Comparison of ENCODE assay signal across 21 mouse cellular contexts in the genomic region with DNA sequence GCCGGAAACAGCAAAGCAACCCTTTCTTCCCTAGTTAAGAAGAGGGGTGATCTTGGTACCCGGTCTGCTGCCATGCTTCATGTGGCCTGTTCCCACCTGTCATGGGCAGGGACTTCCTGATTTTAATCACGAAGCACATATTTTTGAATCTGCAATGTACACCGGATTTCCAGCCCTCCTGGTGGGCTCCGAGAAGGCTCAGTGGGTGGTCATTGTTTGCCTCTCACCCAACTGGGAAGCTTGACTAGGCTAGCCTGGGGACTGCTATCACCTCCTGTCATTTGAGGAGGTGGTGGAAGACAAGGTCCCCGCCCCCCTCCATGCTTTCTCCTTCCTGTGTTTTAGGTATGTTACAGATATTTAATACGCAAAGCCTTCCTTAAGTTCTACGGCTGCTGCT. TPM values are rescaled to one million over a fixed set of nuclear protein-coding genes. Genes with fewer than 3 reads are reported as not detected.
A peak's percentile ranks its signal among the peaks of the same experiment; 100 is the strongest.
DNase-seq lines count a peak whose midpoint lies in the region; ATAC-seq and TF ChIP-seq lines count a peak whose summit lies in the region.
"Had no signal": no experiment of that assay in that cellular context is flagged by ENCODE, and none has a peak within 500 bp of the region (broad histone marks: within the 10 kb centered on the region; RNA-seq: fewer than 3 reads in every experiment).

No protein-coding gene starts in this region.

- H3K4me1 ChIP-seq in heart, adult 2 months (ENCODE audit: control insufficient read depth, insufficient read depth, low read length) = no peaks in the 10 kb centered on the region
- peaks cover 48% of the 10 kb centered on the region for H3K4me1 ChIP-seq in heart, embryonic 13.5 days
- H3K4me1 ChIP-seq in lung, embryonic 14.5 days (ENCODE audit: insufficient read depth) = 0 out of 2 replicates have a peak, but pooled peaks cover 2% of the 10 kb centered on the region
- H3K4me1 ChIP-seq in lung, postnatal 0 days (ENCODE audit: insufficient read depth, low read depth, low read length) = 0 out of 2 replicates have a peak, but pooled peaks cover under 1% of the 10 kb centered on the region
- peaks cover 18% of the 10 kb centered on the region for H3K4me1 ChIP-seq in limb, embryonic 14.5 days (ENCODE audit: control insufficient read depth, insufficient read depth, low read length)

- H3K36me3 ChIP-seq in heart, adult 2 months (ENCODE audit: control insufficient read depth, insufficient read depth, low read length) = peaks cover 2% of the 10 kb centered on the region; the same call in 1 of the 2 replicates
- H3K36me3 ChIP-seq in heart, embryonic 13.5 days = no peaks in the 10 kb centered on the region
- H3K36me3 ChIP-seq in lung, embryonic 14.5 days (ENCODE audit: insufficient read depth) = no peaks in the 10 kb centered on the region
- no peaks in the 10 kb centered on the region for H3K36me3 ChIP-seq in lung, postnatal 0 days (ENCODE audit: insufficient read depth, low read length)
- no peaks in the 10 kb centered on the region for H3K36me3 ChIP-seq in limb, embryonic 14.5 days (ENCODE audit: control insufficient read depth, insufficient read depth, low read length)
- H3K36me3 ChIP-seq: forebrain, embryonic 15.5 days; hindbrain, embryonic 10.5 days; intestine, embryonic 15.5 days had no signal

- H3K79me2 ChIP-seq in heart, adult 2 months (replicated peaks; ENCODE audit: control insufficient read depth, insufficient read depth, low read length) = no peaks in the 10 kb centered on the region

- no peak overlapping the region for H3K4me3 ChIP-seq in heart, adult 2 months
- peak overlapping the region; percentile 34 for H3K4me3 ChIP-seq in heart, embryonic 13.5 days
- no peak overlapping the region for H3K4me3 ChIP-seq in lung, embryonic 14.5 days (ENCODE audit: low read depth, low read length)
- H3K4me3 ChIP-seq in lung, postnatal 0 days (ENCODE audit: low read depth, low read length) = no peak overlapping the region
- H3K4me3 ChIP-seq in limb, embryonic 14.5 days (replicated peaks; ENCODE audit: low read length) = no peak overlapping the region
- H3K4me3 ChIP-seq: forebrain, embryonic 15.5 days; hindbrain, embryonic 10.5 days; intestine, embryonic 15.5 days had no signal

- no peak overlapping the region for H3K9ac ChIP-seq in heart, adult 2 months (ENCODE audit: low read depth, low read length)
- peak overlapping the region; percentile 73 for H3K9ac ChIP-seq in heart, embryonic 13.5 days
- no peak overlapping the region for H3K9ac ChIP-seq in lung, embryonic 14.5 days
- no peak overlapping the region for H3K9ac ChIP-seq in lung, postnatal 0 days (replicated peaks; ENCODE audit: low read depth)
- no peak overlapping the region for H3K9ac ChIP-seq in limb, embryonic 14.5 days (ENCODE audit: low read depth, low read length, severe bottlenecking)
- H3K9ac ChIP-seq: forebrain, embryonic 15.5 days; hindbrain, embryonic 14.5 days; intestine, embryonic 15.5 days had no signal

- no peak for TF ChIP-seq POLR2A in heart, adult 2 months (IDR thresholded peaks at IDR 0.05; ENCODE audit: insufficient read depth, low read depth, low read length)
- no peak for TF ChIP-seq POLR2A in limb, embryonic 14.5 days (IDR thresholded peaks at IDR 0.05; ENCODE audit: borderline replicate concordance, extremely low read depth, insufficient read depth, insufficient read length)

- H3K4me2 ChIP-seq in heart, embryonic 13.5 days = peak overlapping the region; percentile 65
- 0 out of 2 replicates have a peak overlapping the region, but pooled peaks have one; percentile 23 for H3K4me2 ChIP-seq in lung, embryonic 14.5 days
- H3K4me2 ChIP-seq in lung, postnatal 0 days (replicated peaks; ENCODE audit: low read depth, low read length) = no peak overlapping the region
- H3K4me2 ChIP-seq in limb, embryonic 14.5 days (replicated peaks; ENCODE audit: low read depth, low read length, severe bottlenecking) = 0 out of 2 replicates have a peak overlapping the region, but pooled peaks have one; percentile 10
- H3K4me2 ChIP-seq: forebrain, embryonic 15.5 days; hindbrain, embryonic 14.5 days; intestine, embryonic 15.5 days had no signal

- WGBS in heart, adult 2 months = 30% methylated on average over 8 of the region's 8 CpGs
- 23% methylated on average over 8 of the region's 8 CpGs for WGBS in heart, embryonic 13.5 days
- WGBS in lung, embryonic 14.5 days = 17% methylated on average over 8 of the region's 8 CpGs
- WGBS in lung, postnatal 0 days = 17% methylated on average over 8 of the region's 8 CpGs
- 23% methylated on average over 8 of the region's 8 CpGs for WGBS in limb, embryonic 14.5 days

- no peak for TF ChIP-seq CTCF in heart, adult 2 months (IDR thresholded peaks at IDR 0.05)
- no peak for TF ChIP-seq CTCF in lung, embryonic 14.5 days (IDR thresholded peaks at IDR 0.05; ENCODE audit: low read depth)
- no peak for TF ChIP-seq CTCF in lung, postnatal 0 days (IDR thresholded peaks at IDR 0.05)

- H3K27me3 ChIP-seq in heart, adult 2 months (ENCODE audit: control insufficient read depth, insufficient read depth, low read length) = no peaks in the 10 kb centered on the region
- H3K27me3 ChIP-seq in heart, embryonic 13.5 days (replicated peaks) = peaks cover 11% of the 10 kb centered on the region
- peaks cover 41% of the 10 kb centered on the region for H3K27me3 ChIP-seq in lung, embryonic 14.5 days (ENCODE audit: insufficient read depth, low read length)
- H3K27me3 ChIP-seq in lung, postnatal 0 days (replicated peaks; ENCODE audit: insufficient read depth, low read length) = peaks cover 54% of the 10 kb centered on the region
- peaks cover 26% of the 10 kb centered on the region for H3K27me3 ChIP-seq in limb, embryonic 14.5 days (ENCODE audit: control insufficient read depth, insufficient read depth, low read length)
- H3K27me3 ChIP-seq: CH12.LX had no signal

- DNase-seq in heart, adult 2 months = no peak
- no peak for DNase-seq in heart, postnatal 10 days
- no peak for DNase-seq in heart, adult 9 months (ENCODE audit: low spot score in 2 of 2)
- peak; percentile 21 for DNase-seq in lung, embryonic 14.5 days
- DNase-seq in lung, postnatal 0 days (ENCODE audit: low spot score) = no peak
- DNase-seq in limb, embryonic 14.5 days (ENCODE audit: low spot score) = no peak
- no peak for DNase-seq in right cerebral cortex, postnatal 36 days (ENCODE audit: low spot score in 2 of 2)
- DNase-seq: adrenal gland, adult 2 months; adrenal gland, postnatal 25 days; cerebellum, adult 18-20 months; cerebellum, adult 9-11 months; cerebellum, postnatal 36 days; gastrocnemius, postnatal 10 days; kidney, adult 18-20 months had no signal

- ATAC-seq in heart, embryonic 13.5 days (ENCODE audit: extremely low read depth, insufficient number of reproducible peaks, low FRiP score, low TSS enrichment) = no peak
- no peak for ATAC-seq in lung, embryonic 14.5 days (ENCODE audit: insufficient read depth)
- no peak for ATAC-seq in lung, postnatal 0 days
- peak; percentile 16; the same call in 1 of the 2 replicates for ATAC-seq in limb, embryonic 14.5 days (ENCODE audit: low FRiP score, low read depth)
- ATAC-seq: forebrain, embryonic 15.5 days; intestine, embryonic 15.5 days; Patski had no signal

- TF ChIP-seq EP300 in heart, adult 2 months (IDR thresholded peaks at IDR 0.05; ENCODE audit: insufficient read depth, low read depth, low read length) = no peak
- no peak for TF ChIP-seq EP300 in lung, postnatal 0 days (IDR thresholded peaks at IDR 0.05)

- peak overlapping the region; percentile 40 for H3K27ac ChIP-seq in heart, adult 2 months
- H3K27ac ChIP-seq in heart, embryonic 13.5 days (replicated peaks) = peak overlapping the region; percentile 77
- H3K27ac ChIP-seq in lung, embryonic 14.5 days (ENCODE audit: low read depth) = no peak overlapping the region
- no peak overlapping the region for H3K27ac ChIP-seq in lung, postnatal 0 days (ENCODE audit: low read length)
- H3K27ac ChIP-seq in limb, embryonic 14.5 days (replicated peaks; ENCODE audit: low read depth, low read length) = no peak overlapping the region
- H3K27ac ChIP-seq: forebrain, embryonic 15.5 days; hindbrain, embryonic 10.5 days; hindbrain, embryonic 14.5 days; intestine, embryonic 15.5 days had no signal

- H3K9me3 ChIP-seq in heart, embryonic 13.5 days = no peaks in the 10 kb centered on the region
- no peaks in the 10 kb centered on the region for H3K9me3 ChIP-seq in lung, embryonic 14.5 days (ENCODE audit: low read depth, low read length)
- no peaks in the 10 kb centered on the region for H3K9me3 ChIP-seq in lung, postnatal 0 days (ENCODE audit: low read length)
- no peaks in the 10 kb centered on the region for H3K9me3 ChIP-seq in limb, embryonic 14.5 days (ENCODE audit: control insufficient read depth, low read length)
- H3K9me3 ChIP-seq: forebrain, embryonic 15.5 days; hindbrain, embryonic 10.5 days; intestine, embryonic 15.5 days had no signal

- intact Hi-C loops in heart, adult 2 months (cut with DNase I) = no loop called here
- intact Hi-C loops in heart, postnatal 10 days (cut with DNase I) = no loop called here

RNA-seq across cellular contexts. Expression of gene Rbm20, which starts 5.3 kb away (rescaled TPM):
- 100 to 1,000 TPM; 194 to 231 TPM for total RNA-seq in heart, adult 2 months (2021)
- 143 and 161 TPM in 2 replicates for polyA plus RNA-seq in heart, adult 2 months (2012; rRNA removed)
- total RNA-seq in heart, postnatal 10 days (2021) = 100 to 1,000 TPM; 257 to 294 TPM
- polyA plus RNA-seq in heart, embryonic 13.5 days (2015; fragmentation: Nextera tagmentation; extraction: Ambion mirVana) = 33.1 and 36.3 TPM in 2 replicates
- polyA plus RNA-seq in lung, embryonic 14.5 days (2014; fragmentation: Nextera tagmentation; extraction: Ambion mirVana) = 0.59 and 1.2 TPM in 2 replicates
- 0.51 and 0.58 TPM in 2 replicates for polyA plus RNA-seq in lung, postnatal 0 days (2015; fragmentation: Nextera tagmentation; extraction: Ambion mirVana)
- 9.9 and 10.0 TPM in 2 replicates for polyA plus RNA-seq in limb, embryonic 14.5 days (2012; rRNA removed)
- polyA plus RNA-seq in limb, embryonic 14.5 days (2014; fragmentation: Nextera tagmentation; extraction: Ambion mirVana) = 5.5 and 6.9 TPM in 2 replicates

Comparison
In these comparisons a context has a peak if more than half of its experiments do, and no peak if none do; other contexts are left out.
1. H3K27ac ChIP-seq: peak in heart, adult 2 months (single experiment) and heart, embryonic 13.5 days (single experiment); none in lung, embryonic 14.5 days (single experiment), lung, postnatal 0 days (single experiment) and limb, embryonic 14.5 days (single experiment).